Mouse (Mus musculus): ENCODE measurements around the gene Myo10. TPM values are rescaled to one million over a fixed set of nuclear protein-coding genes. Genes with fewer than 3 reads are reported as not detected.

The Myo10 gene
- polyA plus RNA-seq, 1 experiment from 2014 or later = 66.3 TPM

DNA sequence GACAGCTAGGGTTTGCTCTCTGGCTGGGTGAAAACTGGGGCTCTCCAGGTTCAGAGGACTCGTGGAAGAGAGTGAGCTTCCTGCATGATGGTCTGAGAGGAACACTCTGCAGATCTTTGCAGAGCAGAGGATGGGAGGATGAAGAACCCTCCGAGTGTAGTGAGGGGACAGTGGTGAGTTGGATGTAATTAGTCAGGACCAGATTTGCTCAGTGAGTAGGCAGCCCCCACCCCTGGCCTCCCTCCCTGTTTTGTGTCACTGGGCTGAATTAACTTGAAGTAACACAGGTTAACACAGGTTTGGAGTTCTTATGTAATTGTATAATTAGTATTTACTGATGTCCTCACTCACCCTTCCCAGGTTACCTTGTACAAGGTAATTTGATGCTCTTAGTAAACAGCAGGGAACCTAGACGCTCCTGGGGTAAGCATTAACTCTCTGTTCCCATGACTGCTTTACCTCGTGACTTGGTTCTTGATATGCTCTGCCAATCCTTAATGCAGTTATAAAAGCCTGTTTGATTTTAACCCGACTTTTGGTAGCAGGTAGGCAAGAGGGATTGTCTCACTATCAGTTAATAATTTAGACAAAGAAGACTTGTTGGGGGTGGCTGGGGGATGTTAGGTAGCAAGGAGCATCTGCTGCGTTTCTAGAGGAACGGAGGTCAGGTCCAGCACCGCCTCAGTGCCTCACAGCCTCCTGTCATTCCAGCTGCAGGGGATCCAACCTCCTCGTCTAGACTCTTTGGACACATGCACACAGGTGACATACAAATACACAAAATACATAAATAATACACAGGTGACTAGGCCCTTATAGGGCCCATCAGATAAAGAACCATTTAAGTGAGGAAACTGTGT, 66.3 kb downstream of the Myo10 start:
- H3K4me3 ChIP-seq = no peak overlapping the region
- DNase-seq (ENCODE audit: extremely low spot score, low spot score) = no peak
- peaks cover 47% of the 10 kb centered on the region for H3K27me3 ChIP-seq (ENCODE audit: poor library complexity, severe bottlenecking)
- peaks cover 51% of the 10 kb centered on the region for H3K4me1 ChIP-seq
- no peaks in the 10 kb centered on the region for H3K36me3 ChIP-seq (replicated peaks)
- WGBS = 54% methylated on average over 9 of the region's 9 CpGs
- no peak overlapping the region for H3K27ac ChIP-seq
- no peaks in the 10 kb centered on the region for H3K9me3 ChIP-seq

DNA sequence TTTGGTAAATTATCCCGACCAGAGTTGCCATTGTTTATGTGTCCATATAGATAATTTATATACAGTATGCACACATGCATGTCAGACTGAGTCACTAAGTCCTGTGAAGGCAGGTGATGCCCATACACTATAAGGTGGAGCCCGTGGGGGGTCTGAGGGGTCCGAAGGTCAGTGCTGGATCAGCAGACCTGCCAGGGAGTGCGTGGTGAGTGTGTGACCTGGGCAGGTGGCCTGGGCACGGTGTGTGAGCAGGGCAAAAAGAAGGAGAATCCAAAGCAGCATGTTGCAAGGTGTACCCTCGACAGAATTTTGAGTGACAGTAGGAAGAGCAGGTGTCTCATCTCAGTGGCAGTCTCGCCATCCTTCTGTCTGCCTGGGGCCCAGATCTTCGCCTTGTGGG, 67.2 kb downstream of the Myo10 start:
- Histone ChIP-seq H3K36me3 (replicated peaks) (no peaks in the 10 kb centered on the region), H3K4me3 (no peak overlapping the region), H3K27ac (peak overlapping the region; percentile 51; the same call in 1 of the 2 replicates), H3K9me3 (no peaks in the 10 kb centered on the region), H3K4me1 (peaks cover 54% of the 10 kb centered on the region), H3K27me3 (ENCODE audit: poor library complexity, severe bottlenecking) (peaks cover 51% of the 10 kb centered on the region)
- DNase-seq (ENCODE audit: extremely low spot score, low spot score) = no peak
- 80% methylated on average over 8 of the region's 8 CpGs for WGBS

DNA sequence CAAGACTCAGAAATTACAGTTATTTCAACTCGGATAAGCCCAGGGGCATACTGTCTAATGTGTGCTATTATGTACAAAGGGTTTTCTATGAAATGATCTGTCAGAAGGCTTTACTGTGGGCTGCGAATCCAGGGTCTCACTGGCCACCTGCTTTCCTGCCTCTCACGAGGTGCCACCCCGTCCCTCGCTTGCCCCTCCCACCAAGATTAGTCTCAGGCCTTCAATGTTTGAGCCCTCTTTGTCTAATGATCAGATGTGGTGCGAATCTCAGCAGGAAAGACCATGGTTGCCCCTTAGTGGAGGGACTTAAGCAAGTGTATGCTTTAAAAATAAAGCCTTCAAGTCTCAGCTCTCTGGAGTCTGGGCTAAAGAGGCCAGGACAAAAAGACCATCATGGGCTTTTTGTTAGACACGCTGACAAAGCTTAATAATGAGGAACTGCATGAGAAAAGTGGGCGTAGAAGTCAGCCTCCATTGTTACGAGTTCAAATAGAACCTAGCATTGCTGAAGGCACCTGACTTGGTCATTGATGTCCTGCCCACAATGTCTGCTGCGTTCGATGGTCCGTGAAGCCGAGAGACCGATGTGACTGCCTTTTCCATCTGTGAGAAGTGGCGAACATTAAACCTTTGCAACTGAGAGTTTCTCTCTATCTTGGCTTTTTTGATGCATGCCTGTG, 67.9 kb downstream of the Myo10 start:
- H3K27ac ChIP-seq = peak overlapping the region; percentile 51
- peaks cover 54% of the 10 kb centered on the region for H3K4me1 ChIP-seq
- 31% methylated on average over 15 of the region's 15 CpGs for WGBS
- H3K4me3 ChIP-seq = peak overlapping the region; percentile 1; the same call in 1 of the 2 replicates
- H3K9me3 ChIP-seq = no peaks in the 10 kb centered on the region
- H3K27me3 ChIP-seq (ENCODE audit: poor library complexity, severe bottlenecking) = peaks cover 51% of the 10 kb centered on the region
- DNase-seq (ENCODE audit: extremely low spot score, low spot score) = peak; percentile 33
- no peaks in the 10 kb centered on the region for H3K36me3 ChIP-seq (replicated peaks)

DNA sequence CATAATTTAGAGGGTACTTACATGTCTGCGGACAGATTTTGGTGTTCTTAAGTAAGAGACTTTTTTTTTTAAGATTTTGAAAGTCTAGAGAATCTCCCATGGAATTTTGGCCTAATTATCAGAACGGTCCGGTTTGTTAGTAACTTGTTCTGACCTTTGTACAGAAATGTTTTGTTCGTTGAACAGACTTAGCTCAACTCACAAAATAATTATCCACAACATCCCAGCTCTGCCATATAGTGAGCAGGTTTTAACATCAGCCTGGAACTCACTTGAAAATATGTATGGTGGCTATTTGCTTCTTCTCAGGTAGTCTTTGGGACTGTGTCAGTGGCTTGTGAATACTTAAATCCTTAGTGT, 68.4 kb downstream of the Myo10 start:
- peaks cover 54% of the 10 kb centered on the region for H3K4me1 ChIP-seq
- no peak for DNase-seq (ENCODE audit: extremely low spot score, low spot score)
- peaks cover 51% of the 10 kb centered on the region for H3K27me3 ChIP-seq (ENCODE audit: poor library complexity, severe bottlenecking)
- no peak overlapping the region for H3K4me3 ChIP-seq
- WGBS = 65% methylated on average over 4 of the region's 4 CpGs
- H3K9me3 ChIP-seq = no peaks in the 10 kb centered on the region
- H3K27ac ChIP-seq = no peak overlapping the region
- H3K36me3 ChIP-seq (replicated peaks) = no peaks in the 10 kb centered on the region

DNA sequence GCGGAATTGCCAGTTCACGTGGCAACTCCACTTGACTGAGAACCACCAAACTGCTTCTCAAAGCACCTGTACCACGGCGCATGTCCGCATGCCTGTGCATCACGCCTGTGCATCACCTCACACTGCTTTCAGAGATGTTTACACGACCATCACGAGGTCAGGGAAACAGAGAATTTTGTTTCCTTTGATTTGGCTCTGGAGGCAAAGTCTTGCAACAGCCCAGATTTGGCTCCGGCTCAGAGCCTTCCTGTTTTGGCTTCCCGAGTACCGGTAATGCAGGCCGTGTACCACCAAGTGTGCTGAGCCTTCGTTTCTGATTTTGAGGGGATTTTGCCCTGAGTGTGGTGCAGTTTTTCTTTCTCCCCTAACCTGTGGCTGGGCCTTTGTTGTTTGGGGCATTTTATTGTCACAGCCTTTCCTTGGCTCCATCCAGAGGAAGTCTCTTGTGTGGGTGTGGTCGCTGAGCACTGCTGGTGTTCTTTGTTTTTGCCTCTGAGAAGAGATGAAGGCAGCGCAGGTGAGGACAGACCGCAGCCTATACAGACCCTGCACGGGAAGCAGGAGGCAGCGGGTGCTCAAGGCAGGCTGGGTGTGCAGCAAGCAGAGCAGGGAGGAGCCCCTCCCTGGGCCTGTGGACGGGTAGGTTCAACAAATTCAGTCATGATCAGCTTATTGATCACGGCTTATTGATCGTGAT, 70.1 kb downstream of the Myo10 start:
- Histone ChIP-seq H3K4me1 (peaks cover 54% of the 10 kb centered on the region), H3K36me3 (replicated peaks) (no peaks in the 10 kb centered on the region), H3K27me3 (ENCODE audit: poor library complexity, severe bottlenecking) (peaks cover 51% of the 10 kb centered on the region), H3K4me3 (no peak overlapping the region), H3K27ac (0 out of 2 replicates have a peak overlapping the region, but pooled peaks have one; percentile 15), H3K9me3 (no peaks in the 10 kb centered on the region)
- no peak for DNase-seq (ENCODE audit: extremely low spot score, low spot score)
- 50% methylated on average over 21 of the region's 21 CpGs for WGBS

DNA sequence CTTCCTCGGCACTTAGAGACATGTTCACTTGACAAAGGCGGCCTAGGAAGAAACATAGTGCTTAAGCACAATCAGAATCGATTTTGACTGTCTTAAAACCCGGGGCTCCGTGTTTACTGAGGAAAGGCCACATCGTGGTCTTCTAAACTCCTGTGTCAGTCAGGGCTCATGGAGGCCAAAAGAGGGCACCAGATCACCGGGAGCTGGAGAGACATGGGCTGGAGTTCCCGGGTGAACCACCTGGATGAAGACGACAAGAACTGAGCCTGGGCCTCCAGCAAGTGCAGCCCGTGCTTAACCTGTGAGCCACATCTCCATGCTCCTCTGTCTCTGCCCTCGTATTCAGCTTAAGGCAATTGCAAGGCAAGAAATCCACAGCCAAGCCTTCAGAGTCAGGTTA, 71.4 kb downstream of the Myo10 start:
- Histone ChIP-seq H3K27ac (no peak overlapping the region), H3K9me3 (no peaks in the 10 kb centered on the region), H3K27me3 (ENCODE audit: poor library complexity, severe bottlenecking) (peaks cover 45% of the 10 kb centered on the region), H3K4me3 (no peak overlapping the region), H3K36me3 (replicated peaks) (no peaks in the 10 kb centered on the region), H3K4me1 (peaks cover 48% of the 10 kb centered on the region)
- no peak for DNase-seq (ENCODE audit: extremely low spot score, low spot score)
- 87% methylated on average over 11 of the region's 11 CpGs for WGBS

DNA sequence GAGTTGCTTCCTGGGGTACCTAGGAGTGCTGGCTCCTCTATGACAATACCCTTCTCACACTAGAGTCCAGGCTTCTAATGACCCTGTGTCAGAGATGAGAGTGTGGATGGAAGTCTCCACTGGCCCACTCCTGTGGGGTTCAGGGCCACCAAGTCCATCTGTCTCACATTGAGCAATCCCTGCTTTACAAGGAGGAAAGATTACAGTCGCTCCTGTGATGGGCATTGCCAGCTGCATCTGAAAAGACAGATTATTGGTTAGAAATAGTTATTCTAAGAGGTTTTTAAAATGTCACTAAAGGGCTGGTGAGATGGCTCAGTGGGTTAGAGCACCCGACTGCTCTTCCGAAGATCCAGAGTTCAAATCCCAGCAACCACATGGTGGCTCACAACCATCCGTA, 72.4 kb downstream of the Myo10 start:
- no peak overlapping the region for H3K4me3 ChIP-seq
- peaks cover 37% of the 10 kb centered on the region for H3K4me1 ChIP-seq
- H3K9me3 ChIP-seq = no peaks in the 10 kb centered on the region
- 96% methylated on average over 4 of the region's 4 CpGs for WGBS
- no peak for DNase-seq (ENCODE audit: extremely low spot score, low spot score)
- peaks cover 35% of the 10 kb centered on the region for H3K27me3 ChIP-seq (ENCODE audit: poor library complexity, severe bottlenecking)
- H3K36me3 ChIP-seq (replicated peaks) = no peaks in the 10 kb centered on the region
- H3K27ac ChIP-seq = no peak overlapping the region

DNA sequence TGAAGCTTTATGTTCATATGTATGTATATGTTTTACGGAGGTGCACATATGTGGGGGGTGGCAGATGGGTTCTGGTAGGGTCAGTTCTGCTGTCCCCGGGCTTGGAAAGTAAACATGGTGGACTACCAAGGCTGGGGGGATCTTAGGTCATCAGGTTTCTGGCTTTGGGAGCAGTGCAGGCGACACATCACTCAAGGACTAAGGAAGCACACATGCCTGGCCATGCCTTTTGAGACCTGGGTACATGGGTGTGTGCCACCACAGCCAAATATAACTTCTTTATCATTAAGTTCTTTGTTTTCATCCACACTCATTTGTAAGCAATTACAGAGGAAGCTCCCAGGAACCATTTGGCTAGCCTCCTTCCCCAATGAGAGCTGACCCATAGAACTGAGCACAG, 72.9 kb downstream of the Myo10 start:
- WGBS = 95% methylated on average over 3 of the region's 3 CpGs
- H3K9me3 ChIP-seq = no peaks in the 10 kb centered on the region

DNA sequence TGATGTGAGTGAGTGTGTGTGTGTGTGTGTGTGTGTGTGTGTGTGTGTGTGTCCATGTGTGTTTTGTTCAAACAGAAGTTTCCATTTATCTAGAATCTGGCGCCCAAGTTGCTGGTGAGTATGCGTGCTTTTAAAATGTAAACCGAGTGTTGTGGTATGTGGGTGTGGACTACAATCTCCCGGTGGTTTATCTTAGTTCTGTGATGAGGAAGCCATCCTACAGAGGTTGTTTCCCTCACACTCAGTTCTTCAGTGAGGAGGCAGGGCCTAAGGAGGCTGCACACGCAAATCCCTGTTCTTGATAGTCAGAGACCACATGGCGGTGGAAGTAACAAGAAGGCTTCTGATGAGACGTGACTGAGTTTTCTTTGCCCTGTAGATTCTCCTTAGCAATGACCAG, 73.6 kb downstream of the Myo10 start:
- Histone ChIP-seq H3K27ac (no peak overlapping the region), H3K9me3 (no peaks in the 10 kb centered on the region), H3K27me3 (ENCODE audit: poor library complexity, severe bottlenecking) (peaks cover 32% of the 10 kb centered on the region), H3K4me1 (peaks cover 26% of the 10 kb centered on the region), H3K4me3 (no peak overlapping the region), H3K36me3 (replicated peaks) (no peaks in the 10 kb centered on the region)
- WGBS = 93% methylated on average over 7 of the region's 7 CpGs
- DNase-seq (ENCODE audit: extremely low spot score, low spot score) = no peak

More for the DNA sequence above, 72.9 kb downstream of the Myo10 start:
- no peak for DNase-seq (ENCODE audit: extremely low spot score, low spot score)
- Histone ChIP-seq H3K27me3 (ENCODE audit: poor library complexity, severe bottlenecking) (peaks cover 33% of the 10 kb centered on the region), H3K36me3 (replicated peaks) (no peaks in the 10 kb centered on the region), H3K4me3 (no peak overlapping the region), H3K27ac (no peak overlapping the region), H3K4me1 (peaks cover 32% of the 10 kb centered on the region)

DNA sequence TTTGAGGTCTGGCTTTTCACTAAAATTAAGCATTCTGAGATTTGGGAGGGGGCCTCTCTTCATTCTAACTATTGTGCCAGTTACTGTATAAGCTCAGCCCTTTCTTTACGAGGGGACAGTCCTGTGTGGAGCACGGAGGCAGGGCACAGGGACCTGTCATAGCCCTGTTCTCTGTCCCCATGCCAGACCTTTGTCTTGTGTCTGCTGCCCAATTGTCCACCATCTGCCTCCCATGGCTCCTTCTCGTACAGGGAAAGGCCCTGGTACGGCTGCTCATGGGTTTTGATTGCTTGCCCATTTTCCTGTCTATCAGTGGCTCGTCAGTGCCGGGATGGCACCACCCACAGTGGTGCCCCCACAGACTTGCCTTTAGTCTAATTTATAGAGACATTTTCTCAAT, 74.3 kb downstream of the Myo10 start:
- Histone ChIP-seq H3K27me3 (ENCODE audit: poor library complexity, severe bottlenecking) (peaks cover 24% of the 10 kb centered on the region), H3K4me1 (peaks cover 18% of the 10 kb centered on the region), H3K9me3 (no peaks in the 10 kb centered on the region), H3K36me3 (replicated peaks) (peaks cover 4% of the 10 kb centered on the region), H3K4me3 (no peak overlapping the region), H3K27ac (no peak overlapping the region)
- no peak for DNase-seq (ENCODE audit: extremely low spot score, low spot score)
- WGBS = 91% methylated on average over 6 of the region's 6 CpGs

DNA sequence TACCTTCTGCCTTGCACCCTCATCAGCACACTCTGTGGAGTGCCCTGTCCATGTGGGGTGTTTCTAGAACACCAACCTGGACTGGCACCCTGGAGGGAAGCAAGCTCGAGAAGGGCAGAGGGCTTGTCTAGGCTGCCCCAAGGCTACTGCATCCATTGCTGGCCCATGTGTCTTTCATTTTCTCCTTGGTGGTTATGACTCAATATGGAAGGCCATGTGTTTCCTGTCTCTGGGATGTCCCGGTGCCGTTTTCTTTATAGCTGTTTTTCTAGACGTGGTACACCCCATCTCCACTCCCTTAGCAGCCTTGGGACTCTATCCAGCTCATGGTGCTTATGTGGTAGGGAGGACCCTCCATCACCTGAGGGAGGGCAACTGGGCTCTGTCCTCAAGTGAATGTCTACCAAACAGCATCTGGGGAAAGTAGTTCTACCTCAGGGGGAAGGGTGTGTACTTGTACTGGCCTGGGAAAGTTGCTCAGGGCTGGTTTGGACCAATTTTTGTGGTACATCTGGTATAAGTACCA, 76.8 kb downstream of the Myo10 start:
- Histone ChIP-seq H3K4me1 (no peaks in the 10 kb centered on the region), H3K4me3 (no peak overlapping the region), H3K36me3 (replicated peaks) (peaks cover 20% of the 10 kb centered on the region), H3K27ac (no peak overlapping the region), H3K27me3 (ENCODE audit: poor library complexity, severe bottlenecking) (no peaks in the 10 kb centered on the region), H3K9me3 (no peaks in the 10 kb centered on the region; the same call in 1 of the 2 replicates)
- 74% methylated on average over 4 of the region's 4 CpGs for WGBS
- DNase-seq (ENCODE audit: extremely low spot score, low spot score) = no peak

DNA sequence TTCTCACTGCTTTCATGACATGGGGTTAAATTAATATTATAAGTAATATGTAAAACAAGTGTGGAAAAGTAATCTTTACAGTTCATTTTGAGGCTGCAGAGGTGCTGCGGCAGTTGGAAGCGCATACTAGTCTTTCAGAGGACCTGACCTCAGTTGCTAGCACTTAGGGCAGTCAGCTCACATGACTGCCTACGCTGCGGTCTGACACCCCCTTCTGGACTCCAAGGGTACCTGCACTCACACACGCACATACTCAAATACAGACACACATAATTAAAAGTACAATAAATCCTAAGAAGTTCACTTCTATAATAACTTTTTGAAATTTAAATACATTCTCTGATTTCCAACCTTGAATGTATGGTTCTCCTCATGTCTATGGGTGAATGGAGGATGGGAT, 80.3 kb downstream of the Myo10 start:
- H3K27me3 ChIP-seq (ENCODE audit: poor library complexity, severe bottlenecking) = no peaks in the 10 kb centered on the region
- no peak for DNase-seq (ENCODE audit: extremely low spot score, low spot score)
- 0 out of 2 replicates have a peak, but pooled peaks cover 3% of the 10 kb centered on the region for H3K4me1 ChIP-seq
- H3K27ac ChIP-seq = no peak overlapping the region
- WGBS = 98% methylated on average over 5 of the region's 5 CpGs
- H3K36me3 ChIP-seq (replicated peaks) = peaks cover 36% of the 10 kb centered on the region
- H3K4me3 ChIP-seq = no peak overlapping the region
- no peaks in the 10 kb centered on the region; the same call in 1 of the 2 replicates for H3K9me3 ChIP-seq
